Mouse (Mus musculus): Measurements from ENCODE around the gene Fnd3c2.

DNA sequence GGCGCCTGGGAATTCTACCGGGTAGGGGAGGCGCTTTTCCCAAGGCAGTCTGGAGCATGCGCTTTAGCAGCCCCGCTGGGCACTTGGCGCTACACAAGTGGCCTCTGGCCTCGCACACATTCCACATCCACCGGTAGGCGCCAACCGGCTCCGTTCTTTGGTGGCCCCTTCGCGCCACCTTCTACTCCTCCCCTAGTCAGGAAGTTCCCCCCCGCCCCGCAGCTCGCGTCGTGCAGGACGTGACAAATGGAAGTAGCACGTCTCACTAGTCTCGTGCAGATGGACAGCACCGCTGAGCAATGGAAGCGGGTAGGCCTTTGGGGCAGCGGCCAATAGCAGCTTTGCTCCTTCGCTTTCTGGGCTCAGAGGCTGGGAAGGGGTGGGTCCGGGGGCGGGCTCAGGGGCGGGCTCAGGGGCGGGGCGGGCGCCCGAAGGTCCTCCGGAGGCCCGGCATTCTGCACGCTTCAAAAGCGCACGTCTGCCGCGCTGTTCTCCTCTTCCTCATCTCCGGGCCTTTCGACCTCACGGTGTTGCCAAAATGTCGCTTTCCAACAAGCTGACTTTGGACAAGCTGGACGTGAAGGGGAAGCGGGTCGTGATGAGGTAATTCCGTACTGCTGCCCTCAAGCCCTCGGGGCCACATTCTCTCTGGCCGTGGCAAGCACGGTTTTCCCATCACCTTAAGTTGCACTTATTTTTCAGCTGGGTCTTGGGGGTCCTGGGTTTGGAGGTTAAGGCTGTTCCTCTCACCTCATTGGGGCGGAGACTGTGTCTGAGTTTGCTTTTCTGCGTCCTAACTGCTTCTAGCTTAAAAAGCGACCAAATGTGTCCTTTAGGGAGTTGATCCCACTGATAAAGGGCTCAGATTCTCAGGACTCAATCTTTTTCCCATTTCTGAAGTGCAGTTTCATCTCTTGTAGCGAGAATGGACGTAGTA lies 68.2 kb downstream of the Fnd3c2 start, which contains the start of gene Pgk1:
- TF ChIP-seq CTCF (conservative IDR thresholded peaks at IDR 0.05; ENCODE audit: insufficient read depth, insufficient read length, low read depth, low read length) (0 out of 2 replicates have a peak, but pooled peaks have one; percentile 23), POLR2A (IDR thresholded peaks at IDR 0.05; ENCODE audit: low read depth, low read length) (peak; percentile 26)

Measured in kidney, adult 2 months (tissue).